Mouse (Mus musculus): ENCODE measurements around the gene Tspan5. TPM values are rescaled to one million over a fixed set of nuclear protein-coding genes. Genes with fewer than 3 reads are reported as not detected.
A peak's percentile ranks its signal among the peaks of the same experiment; 100 is the strongest.

Tspan5 gene
- 20.3 and 31.4 TPM in 2 replicates for polyA plus RNA-seq (2012; rRNA removed)

DNA sequence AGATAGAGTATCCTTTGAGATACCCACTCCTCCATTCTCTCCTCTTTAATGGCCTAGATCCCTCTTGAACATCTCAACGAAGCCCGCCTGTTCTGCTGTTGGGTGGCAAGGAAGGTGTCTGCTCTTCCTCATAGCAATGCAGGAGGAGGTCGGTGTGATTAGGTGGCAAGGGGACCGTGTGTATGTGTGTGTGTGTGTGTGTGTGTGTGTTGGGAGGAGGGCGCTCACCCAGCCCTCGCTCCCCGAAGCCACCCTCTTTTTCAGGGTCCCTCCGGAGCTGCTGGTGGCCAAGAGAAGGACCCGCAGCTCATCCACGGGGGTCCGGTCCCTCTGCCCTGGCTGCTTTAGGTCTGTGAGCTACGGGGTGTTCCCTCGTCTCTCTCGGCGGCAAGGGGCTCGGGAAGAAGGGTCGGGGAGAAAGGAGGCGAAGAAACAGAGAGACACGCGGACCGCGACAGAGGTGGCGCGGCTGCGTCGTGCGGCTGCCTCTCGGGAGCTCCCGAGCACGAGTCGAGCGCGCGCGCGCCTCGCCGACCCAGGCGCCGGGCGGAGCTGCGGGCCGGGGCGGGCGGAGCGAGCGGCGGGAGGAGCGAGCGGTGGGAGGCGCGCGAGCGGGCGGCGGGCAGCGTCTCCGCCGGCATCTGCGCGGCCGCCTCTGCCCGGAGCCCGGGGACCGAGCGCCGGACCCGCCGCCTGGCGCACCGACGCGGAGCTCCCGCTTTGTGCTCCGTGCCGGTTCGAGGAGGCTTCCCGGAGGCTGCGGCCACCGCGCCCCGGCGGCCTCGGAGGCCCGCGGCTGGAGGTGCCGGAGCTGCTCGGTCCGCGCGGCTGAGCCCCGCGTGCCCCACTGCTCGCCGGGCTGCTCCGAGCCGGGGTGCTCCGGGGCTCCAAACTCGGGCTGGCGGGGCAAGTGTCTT, at the start of gene Tspan5:
Gene Tspan5 (plus strand): TSS at position 547 of the 917 bp plus-strand sequence.
- peak; percentile 31 for DNase-seq (ENCODE audit: low read depth, low spot score)
- under 1% methylated on average over 99 of the region's 100 CpGs for WGBS

DNA sequence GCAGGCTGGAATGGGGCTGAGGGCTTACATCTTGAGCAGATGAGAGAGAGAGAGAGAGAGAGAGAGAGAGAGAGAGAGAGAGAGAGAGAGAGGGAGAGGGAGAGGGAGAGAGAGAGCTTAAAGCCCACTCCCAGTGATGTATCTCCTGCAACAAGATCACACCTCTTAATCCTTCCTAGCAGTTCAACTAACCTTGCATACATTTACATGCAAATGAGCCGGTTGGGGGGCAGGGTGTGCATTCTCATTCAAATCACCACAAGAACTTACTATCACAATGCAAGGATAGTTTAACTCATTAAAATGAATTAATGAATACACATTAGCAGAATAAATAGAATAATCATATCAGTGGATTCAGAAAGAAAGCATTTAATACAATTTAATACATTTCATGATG, 49.7 kb upstream of the Tspan5 start:
- DNase-seq (ENCODE audit: low read depth, low spot score) = no peak
- WGBS = 65% methylated on average over 1 of the region's 1 CpGs

DNA sequence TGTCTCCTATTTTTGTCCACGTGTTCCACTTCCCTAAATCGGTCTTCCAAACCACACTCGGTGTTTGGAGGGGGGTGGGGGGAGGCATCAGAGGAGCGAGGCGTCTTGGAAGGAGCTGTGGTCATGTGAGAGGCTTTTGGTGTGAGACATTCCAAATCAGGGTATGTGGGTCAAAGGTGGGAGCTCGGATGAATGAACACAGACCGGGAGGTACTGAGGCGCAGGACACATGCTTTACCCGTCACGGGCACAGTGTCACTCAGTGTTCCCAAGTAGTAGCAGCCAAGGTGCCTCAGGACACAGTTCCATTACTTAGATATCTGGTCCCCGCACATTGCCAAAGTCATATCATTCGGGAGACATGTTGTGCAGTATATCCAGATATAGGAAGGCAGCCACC, 38.6 kb upstream of the Tspan5 start:
- no peak for DNase-seq (ENCODE audit: low read depth, low spot score)
- 79% methylated on average over 12 of the region's 12 CpGs for WGBS

DNA sequence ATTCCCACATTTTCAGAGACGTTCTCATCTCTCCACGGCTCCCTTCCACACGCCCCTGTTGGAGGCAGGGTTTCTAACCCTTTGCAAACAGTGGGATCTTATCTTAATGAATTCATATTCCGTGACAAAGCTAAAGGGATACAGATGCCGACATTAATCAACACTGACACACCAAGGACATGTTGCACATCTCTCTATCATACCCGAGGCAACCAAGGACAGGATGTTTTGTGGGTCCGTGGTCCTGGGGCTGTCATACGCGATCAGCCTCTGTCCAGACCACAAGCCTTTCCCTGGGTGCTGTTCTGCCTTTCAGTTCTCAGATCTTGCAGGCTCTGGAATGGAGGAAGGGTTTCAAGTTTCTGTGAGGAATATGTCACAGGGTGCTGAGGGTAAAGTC, 37.5 kb upstream of the Tspan5 start:
- 77% methylated on average over 9 of the region's 9 CpGs for WGBS
- no peak for DNase-seq (ENCODE audit: low read depth, low spot score)

DNA sequence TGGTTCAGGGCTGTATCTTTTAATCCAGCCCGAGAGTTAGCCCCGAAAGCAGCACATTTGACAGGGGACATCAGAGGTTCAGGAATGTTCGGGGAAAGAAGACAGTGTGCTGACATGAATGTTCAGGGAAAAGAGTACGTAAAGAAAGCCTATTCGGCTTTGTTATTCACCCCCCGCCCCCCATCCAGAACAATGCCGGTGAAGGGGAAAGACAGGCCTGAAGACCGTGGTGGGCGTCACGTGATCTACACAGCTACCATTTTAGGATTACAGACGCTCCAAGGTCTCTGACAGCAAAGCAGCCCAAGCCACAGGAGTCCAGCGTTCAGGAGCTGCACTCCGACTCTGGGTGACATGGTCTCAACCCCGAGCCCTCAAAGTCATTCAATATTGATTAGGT, 36.1 kb upstream of the Tspan5 start:
- WGBS = 79% methylated on average over 14 of the region's 14 CpGs
- no peak for DNase-seq (ENCODE audit: low read depth, low spot score)

DNA sequence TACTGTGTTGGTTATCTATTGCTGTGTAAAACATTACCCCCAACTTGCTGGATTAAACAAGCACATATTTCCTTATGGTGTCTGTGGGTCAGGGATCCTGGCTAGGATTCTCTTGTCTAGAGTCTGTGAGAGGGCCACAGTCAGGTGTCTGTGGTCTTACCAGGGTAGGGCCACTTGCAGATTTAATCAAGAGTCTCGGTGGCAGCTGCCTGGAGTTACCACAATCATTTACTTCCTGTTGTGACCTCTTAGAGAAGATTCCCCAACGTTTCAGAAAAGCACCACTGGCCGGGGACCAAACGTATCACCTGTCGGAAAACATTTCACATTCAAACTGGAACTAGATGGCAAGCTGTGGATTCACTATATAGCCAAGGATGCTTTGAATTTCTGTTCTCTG, 32.8 kb upstream of the Tspan5 start:
- DNase-seq (ENCODE audit: low read depth, low spot score) = no peak
- 59% methylated on average over 5 of the region's 5 CpGs for WGBS

DNA sequence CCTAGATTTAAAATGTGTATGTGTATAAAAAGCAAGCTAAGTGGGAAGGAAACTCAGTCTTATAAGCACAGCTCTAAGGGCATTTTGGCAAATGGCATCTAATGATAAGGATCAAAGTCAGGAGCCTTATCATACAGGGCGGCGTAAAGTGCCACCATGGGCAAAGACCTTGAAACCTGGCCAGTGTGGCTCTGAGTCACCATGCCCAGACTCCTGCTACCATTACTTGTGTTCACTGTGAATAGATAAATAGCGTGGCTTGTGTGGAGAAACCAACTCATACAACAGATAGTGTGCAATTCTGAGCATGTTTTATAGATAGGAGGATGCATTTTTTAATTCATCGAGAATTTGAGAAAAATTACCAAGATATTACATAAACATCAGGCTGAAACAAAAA, 30.0 kb upstream of the Tspan5 start:
- 61% methylated on average over 4 of the region's 4 CpGs for WGBS
- DNase-seq (ENCODE audit: low read depth, low spot score) = no peak

DNA sequence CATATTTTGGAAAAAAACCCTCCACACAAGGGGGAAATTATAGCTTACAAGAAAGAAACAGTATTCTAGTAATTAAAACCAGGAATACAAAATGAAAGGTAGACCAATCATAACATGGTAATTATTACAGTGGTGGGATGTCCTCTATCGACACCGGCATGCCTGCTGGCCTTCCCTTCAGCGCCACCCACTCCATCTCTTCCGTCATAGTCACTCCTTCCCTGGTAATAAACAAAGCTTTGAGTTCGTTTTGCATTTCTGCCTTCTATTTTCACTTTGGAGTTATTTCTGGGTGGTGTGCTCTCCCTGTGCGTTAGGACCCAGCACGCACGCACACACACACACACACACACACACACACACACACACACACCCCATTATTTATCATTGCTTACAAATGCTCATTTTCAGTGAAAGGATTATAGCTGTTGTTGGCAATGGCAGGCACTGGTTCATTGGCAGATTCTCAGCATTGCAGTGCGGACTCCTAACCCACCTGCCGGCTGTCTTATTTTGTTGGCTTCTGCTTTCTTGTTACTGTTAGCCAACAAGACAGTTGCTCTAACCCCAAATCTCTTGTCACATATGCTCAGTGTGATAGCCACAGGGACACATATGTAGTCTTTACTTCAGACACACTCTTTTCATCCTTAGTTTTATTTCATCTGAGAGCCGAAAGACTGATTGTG, 29.4 kb upstream of the Tspan5 start:
- 86% methylated on average over 11 of the region's 11 CpGs for WGBS

DNA sequence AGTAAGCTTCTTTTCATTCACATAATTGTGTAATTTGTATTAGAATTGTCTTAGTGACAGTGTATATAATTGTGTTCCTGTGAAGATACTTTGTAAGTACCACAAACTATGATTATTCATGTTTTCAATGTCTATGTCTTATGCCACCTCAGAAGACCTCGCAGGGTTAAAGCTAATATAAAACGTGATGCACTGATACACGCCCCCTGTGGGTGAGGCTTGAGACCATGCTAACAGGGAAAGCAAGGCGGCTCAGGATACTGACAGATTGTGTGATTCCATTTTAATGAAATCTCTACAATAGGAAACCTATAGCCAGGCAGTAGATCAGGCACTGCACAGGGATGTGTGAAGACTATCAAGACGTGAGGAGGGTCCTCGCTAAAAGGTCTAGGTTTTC, 28.9 kb upstream of the Tspan5 start:
- no peak for DNase-seq (ENCODE audit: low read depth, low spot score)
- WGBS = 68% methylated on average over 6 of the region's 6 CpGs

More for the DNA sequence above, 29.4 kb upstream of the Tspan5 start:
- DNase-seq (ENCODE audit: low read depth, low spot score) = no peak

DNA sequence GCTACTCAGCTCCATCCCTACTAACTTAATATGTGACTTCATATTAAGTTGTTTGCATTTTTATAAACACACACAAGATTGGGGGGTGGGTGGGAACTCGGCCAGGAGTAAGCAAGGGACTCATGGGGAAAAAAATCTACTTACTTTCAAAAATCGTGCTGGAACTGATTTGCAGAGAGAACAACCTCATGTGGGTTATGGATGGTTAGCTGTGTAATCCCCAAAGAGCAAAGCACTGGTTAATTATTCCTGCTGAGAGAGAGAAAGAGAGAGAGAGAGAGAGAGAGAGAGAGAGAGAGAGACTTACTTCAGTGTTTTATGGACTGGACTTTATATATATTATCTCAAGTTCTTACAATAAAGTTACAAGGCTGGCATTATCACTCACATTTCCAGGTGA, 27.2 kb upstream of the Tspan5 start:
- 45% methylated on average over 2 of the region's 2 CpGs for WGBS
- no peak for DNase-seq (ENCODE audit: low read depth, low spot score)

DNA sequence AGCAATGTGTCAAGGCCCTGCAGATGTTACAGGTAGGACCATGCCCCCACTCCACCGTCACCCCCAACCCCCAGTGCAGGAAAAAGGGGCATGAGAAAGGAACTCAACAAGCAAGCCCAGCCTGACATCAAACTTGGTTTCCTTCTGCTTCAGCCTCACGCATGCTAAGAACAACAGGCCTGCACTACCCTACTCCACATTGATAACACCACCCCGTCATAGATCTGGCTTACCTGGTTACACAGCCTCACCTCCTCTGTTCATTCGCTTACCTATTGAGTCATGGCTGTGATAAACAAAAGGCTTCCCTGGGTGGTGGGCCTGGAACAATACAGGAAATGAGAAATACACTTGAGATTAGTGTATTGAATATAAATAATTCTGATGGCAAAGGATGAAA, 26.8 kb upstream of the Tspan5 start:
- DNase-seq (ENCODE audit: low read depth, low spot score) = no peak
- 67% methylated on average over 4 of the region's 4 CpGs for WGBS

DNA sequence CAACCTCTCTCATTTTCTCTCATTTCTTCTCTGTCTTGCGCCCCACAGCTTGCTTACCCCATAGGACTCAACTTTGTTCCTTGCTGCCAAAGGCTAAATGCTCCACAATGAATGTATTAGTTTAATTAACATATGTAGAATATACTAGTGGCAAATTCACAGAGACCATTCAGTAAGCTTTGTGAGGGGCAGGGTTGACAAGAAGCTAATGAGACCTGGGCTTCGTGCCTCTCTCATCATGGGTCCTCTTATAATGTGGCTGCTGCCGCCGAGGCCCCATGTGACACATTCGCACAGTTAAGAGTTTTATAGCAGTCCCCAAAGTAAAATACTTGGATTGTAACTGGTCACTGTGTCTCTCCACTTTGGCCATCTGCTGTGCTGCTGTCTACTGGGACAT, 25.0 kb upstream of the Tspan5 start:
- DNase-seq (ENCODE audit: low read depth, low spot score) = no peak
- 92% methylated on average over 5 of the region's 5 CpGs for WGBS

DNA sequence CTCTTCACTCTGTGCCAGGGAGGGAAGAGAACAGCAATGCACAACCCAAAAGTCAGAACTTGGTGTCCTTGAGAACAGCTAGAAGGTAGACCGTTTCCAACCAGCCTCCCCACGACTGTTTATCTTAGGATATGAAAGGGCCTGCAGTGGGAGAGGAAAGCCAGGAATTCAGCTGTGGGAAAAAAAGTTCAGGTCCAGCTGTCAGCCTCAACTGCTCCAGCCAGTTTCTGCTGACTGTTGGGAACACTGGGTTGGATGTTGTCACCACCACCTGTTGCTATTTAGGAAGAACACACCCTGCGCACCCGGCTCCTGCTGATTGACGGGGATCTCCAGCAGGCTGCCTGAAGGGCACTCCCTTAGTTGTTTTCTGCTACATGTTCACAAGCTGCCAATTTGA, 19.8 kb upstream of the Tspan5 start:
- WGBS = 25% methylated on average over 5 of the region's 5 CpGs
- no peak for DNase-seq (ENCODE audit: low read depth, low spot score)

DNA sequence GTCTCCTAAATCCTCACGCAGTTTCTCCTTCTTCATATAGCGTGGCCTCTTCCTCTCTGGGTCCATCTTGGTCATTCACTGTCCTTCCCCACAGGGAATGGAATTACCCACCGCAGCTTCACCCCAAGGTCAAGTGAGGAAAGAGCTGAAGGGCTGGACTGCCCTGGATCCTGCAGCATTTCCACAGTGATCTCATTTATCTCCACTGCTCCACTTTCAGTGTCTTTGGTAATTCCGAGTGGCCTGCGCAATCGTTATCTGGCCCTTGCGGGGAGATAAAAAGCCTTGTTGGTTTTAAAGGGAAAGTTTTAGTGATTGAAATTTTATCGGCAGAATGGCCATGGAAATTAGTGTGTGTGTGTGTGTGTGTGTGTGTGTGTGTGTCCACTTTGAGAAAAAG, 14.4 kb upstream of the Tspan5 start:
- WGBS = 87% methylated on average over 8 of the region's 8 CpGs
- no peak for DNase-seq (ENCODE audit: low read depth, low spot score)

DNA sequence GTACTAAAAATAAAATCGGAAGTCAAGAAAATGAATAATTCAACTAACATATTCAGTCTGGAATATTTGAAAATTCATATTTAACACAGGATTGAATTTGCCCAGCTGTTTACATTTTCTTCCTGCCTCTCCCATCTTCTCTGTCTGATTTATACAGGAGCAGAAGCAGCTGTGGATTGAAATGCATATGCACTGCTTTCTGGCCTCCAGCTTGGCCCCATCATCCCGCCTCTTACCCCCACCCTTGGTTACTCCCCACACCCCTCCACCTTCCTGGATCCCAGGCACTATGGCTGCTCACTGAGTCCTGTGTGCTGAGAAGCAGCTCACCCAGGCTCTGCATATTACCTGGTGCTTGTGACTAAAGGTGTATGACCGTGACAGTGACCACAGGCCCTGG, 13.2 kb upstream of the Tspan5 start:
- WGBS = 89% methylated on average over 3 of the region's 3 CpGs
- DNase-seq (ENCODE audit: low read depth, low spot score) = no peak

DNA sequence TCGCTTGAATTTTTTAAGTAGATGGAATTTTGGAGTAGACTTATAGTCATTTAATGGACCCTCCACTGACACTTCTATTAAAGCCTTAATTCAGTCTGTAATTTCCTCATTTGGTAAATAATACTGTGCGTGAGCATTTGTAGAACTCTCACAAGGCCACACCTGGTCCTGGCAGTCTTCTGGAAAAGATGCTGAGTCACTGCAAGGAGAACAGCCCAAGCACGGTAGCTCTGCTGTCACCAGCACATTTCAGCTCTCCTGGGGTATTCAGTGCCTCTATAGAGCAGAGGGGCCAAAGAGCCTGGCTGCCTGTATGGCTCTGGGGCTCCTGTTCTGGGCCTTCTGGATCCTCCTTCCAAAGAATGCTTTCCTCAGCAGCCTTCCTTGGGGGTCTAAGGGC, 11.2 kb upstream of the Tspan5 start:
- WGBS = 53% methylated on average over 3 of the region's 3 CpGs
- DNase-seq (ENCODE audit: low read depth, low spot score) = no peak

DNA sequence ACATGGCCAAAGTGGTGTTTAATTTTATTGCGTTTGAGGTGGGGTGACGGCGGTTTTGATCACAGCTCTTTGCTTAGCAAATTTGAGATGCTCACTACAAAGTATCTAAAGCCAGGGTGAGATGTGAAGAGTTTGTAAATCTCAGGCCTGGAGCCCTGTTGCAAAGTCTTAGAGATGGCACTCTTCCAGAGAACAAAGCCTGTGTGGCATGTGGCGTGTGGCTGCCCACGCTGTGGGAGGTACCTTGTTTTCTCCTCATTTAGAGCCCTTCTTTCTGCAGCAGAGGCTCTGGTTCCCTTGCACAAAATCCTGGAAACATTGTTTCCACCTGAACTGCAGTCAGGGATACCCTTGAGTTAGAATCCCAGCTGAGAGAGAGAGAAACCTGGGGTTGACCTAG, 6.2 kb upstream of the Tspan5 start:
- 39% methylated on average over 5 of the region's 5 CpGs for WGBS
- DNase-seq (ENCODE audit: low read depth, low spot score) = no peak

DNA sequence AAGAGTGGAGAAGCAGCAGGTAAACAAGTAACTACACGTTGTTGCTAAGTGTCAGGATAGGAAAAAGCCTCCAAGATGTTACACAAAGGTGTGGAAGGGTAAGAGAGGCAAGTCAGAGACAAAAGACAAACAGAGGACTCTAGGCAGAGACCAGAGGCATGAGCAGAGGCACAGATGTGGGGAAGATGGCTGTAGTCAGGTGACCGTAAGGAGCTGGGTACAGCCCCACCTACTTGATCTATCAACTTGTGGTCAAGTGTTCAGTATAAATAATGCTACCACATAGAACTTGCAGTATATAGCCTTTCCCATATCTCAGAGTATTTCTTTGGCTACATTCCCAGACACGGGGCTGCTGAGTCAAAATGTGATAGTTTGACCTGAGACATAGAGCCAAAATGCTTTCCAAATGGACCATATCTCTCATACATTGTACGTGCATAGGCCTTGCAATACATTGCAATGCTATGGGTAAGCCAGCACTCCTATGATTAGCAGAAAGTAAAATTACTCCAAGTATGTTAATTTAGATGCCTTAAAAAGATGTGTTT, 2.8 kb upstream of the Tspan5 start:
- 35% methylated on average over 4 of the region's 4 CpGs for WGBS
- no peak for DNase-seq (ENCODE audit: low read depth, low spot score)

DNA sequence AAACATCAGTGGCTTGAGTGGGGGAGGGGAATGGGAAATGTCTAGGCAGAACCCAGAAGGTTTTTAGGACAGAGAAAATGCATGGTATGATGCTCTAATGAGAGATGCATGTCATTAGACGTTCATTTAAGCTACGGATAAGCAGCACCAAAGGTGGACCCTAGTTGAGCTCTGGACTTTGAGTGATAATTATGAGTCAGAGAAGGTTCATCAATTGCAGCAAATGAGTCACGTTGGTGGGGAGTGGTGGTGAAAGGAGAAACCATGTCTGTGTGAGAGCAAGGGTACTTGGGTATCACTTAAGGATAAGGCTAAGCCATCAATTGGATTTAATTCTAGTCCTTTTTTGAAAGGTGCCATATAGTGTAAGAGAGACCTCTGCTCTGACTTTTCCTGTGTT, 1.7 kb upstream of the Tspan5 start:
- WGBS = 89% methylated on average over 3 of the region's 3 CpGs
- DNase-seq (ENCODE audit: low read depth, low spot score) = no peak

DNA sequence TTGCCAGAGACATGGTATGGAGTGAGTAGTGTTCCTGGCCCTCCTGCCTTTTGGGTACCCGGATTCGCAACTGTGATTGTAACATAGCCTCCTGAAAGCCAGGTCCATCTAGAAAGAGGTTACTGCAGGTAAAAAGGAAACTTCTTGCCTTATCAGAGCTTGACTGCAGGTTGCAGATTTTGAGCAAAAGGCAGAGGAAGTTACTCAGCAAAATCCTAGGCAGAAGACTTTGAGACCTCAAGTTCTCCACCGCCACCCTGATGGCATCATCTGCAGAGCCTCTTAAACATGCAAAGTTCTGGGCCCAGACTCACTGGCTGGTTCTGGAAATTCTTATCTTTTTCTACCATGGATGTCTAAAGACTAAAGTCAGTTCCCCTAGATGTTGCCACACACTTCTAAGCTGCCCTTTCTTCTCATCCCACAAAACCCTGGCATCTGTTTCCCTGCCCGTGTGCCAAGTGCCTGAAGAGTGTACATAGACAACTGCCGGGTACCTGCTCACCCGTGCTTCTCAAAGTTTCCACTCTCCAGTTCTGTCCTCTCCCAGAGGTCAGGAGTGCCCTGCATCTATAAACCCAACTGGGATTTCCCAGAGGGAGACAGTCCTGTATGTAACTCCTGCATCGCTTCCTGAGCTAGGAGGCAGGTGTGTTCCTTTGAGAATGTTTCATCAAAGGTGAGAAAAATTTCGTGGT, 1.0 kb upstream of the Tspan5 start:
- 56% methylated on average over 8 of the region's 8 CpGs for WGBS
- no peak for DNase-seq (ENCODE audit: low read depth, low spot score)
